In the genomic region with DNA sequence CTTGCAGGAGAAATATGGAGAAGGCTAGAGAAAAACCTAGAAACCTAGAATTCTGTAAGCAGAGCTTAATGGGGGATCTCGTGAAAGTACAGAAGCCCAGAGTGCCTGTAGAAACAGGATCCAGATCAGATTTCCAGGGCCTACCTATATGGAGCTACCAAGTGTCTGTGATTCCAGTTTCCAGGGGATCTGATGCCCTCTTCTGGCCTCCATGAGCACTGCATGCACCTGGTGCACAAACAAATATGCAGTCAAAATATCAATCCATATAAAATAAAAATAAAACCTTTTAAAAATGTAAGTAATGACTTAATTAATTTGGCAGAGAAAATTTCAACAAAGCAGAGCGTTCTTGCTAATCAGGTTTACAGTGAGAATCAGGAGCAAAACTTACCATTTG, we compare ENCODE assay signal across 11 mouse cellular contexts. TPM values are rescaled to one million over a fixed set of nuclear protein-coding genes. Genes with fewer than 3 reads are reported as not detected.
A peak's percentile ranks its signal among the peaks of the same experiment; 100 is the strongest.
DNase-seq lines count a peak whose midpoint lies in the region; ATAC-seq and TF ChIP-seq lines count a peak whose summit lies in the region.
"Had no signal": no experiment of that assay in that cellular context is flagged by ENCODE, and none has a peak within 500 bp of the region (broad histone marks: within the 10 kb centered on the region; RNA-seq: fewer than 3 reads in every experiment).

No protein-coding gene starts in this region.

- DNase-seq in hindbrain, embryonic 10.5 days (ENCODE audit: low spot score) = peak; percentile 29
- DNase-seq in midbrain, postnatal 0 days (ENCODE audit: low spot score) = peak; percentile 51
- peak; percentile 73 for DNase-seq in ZHBTc4 (ENCODE audit: low read depth, low spot score)
- no peak for DNase-seq in ovary, postnatal 14 days (ENCODE audit: low spot score)
- DNase-seq in spleen, adult 12 weeks (ENCODE audit: low spot score) = no peak
- DNase-seq: adrenal gland, adult 2 months had no signal

- H3K9ac ChIP-seq in hindbrain, embryonic 16.5 days (ENCODE audit: low read depth, low read length) = no peak overlapping the region
- no peak overlapping the region for H3K9ac ChIP-seq in midbrain, postnatal 0 days (replicated peaks; ENCODE audit: low read length, poor library complexity, severe bottlenecking)
- H3K9ac ChIP-seq in midbrain, embryonic 15.5 days = no peak overlapping the region
- H3K9ac ChIP-seq: forebrain, embryonic 12.5 days; lung, embryonic 15.5 days had no signal

- no peaks in the 10 kb centered on the region for H3K27me3 ChIP-seq in hindbrain, embryonic 10.5 days (ENCODE audit: insufficient read depth, poor library complexity, severe bottlenecking)
- H3K27me3 ChIP-seq in hindbrain, embryonic 16.5 days (replicated peaks; ENCODE audit: control insufficient read depth, insufficient read depth, low read length) = no peaks in the 10 kb centered on the region
- H3K27me3 ChIP-seq in midbrain, postnatal 0 days (ENCODE audit: insufficient read depth, low read length) = no peaks in the 10 kb centered on the region
- no peaks in the 10 kb centered on the region for H3K27me3 ChIP-seq in midbrain, embryonic 15.5 days (replicated peaks)
- H3K27me3 ChIP-seq: forebrain, embryonic 12.5 days; lung, embryonic 15.5 days had no signal

- no peak overlapping the region for H3K4me2 ChIP-seq in hindbrain, embryonic 16.5 days (ENCODE audit: low read length)
- no peak overlapping the region for H3K4me2 ChIP-seq in midbrain, postnatal 0 days (ENCODE audit: low read depth, low read length, poor library complexity, severe bottlenecking)
- no peak overlapping the region for H3K4me2 ChIP-seq in midbrain, embryonic 15.5 days
- H3K4me2 ChIP-seq: forebrain, embryonic 12.5 days; lung, embryonic 15.5 days had no signal

- 55% methylated on average over 2 of the region's 2 CpGs for WGBS in hindbrain, embryonic 10.5 days
- 61% methylated on average over 2 of the region's 2 CpGs for WGBS in hindbrain, embryonic 16.5 days
- WGBS in midbrain, postnatal 0 days = 58% methylated on average over 2 of the region's 2 CpGs
- 66% methylated on average over 2 of the region's 2 CpGs for WGBS in midbrain, embryonic 15.5 days

- ATAC-seq in hindbrain, embryonic 16.5 days = no peak
- no peak for ATAC-seq in midbrain, postnatal 0 days (ENCODE audit: low FRiP score)
- ATAC-seq in midbrain, embryonic 15.5 days (replicated peaks) = no peak
- peak; percentile 42; the same call in 1 of the 2 replicates for ATAC-seq in megakaryocyte progenitor cell, adult 5-6 weeks (replicated peaks; ENCODE audit: poor library complexity)

- no peak overlapping the region for H3K4me3 ChIP-seq in hindbrain, embryonic 10.5 days
- no peak overlapping the region for H3K4me3 ChIP-seq in hindbrain, embryonic 16.5 days (ENCODE audit: low read length)
- H3K4me3 ChIP-seq in midbrain, postnatal 0 days (ENCODE audit: low read depth, low read length) = no peak overlapping the region
- no peak overlapping the region for H3K4me3 ChIP-seq in midbrain, embryonic 15.5 days
- H3K4me3 ChIP-seq: forebrain, embryonic 12.5 days; lung, embryonic 15.5 days had no signal

- no peaks in the 10 kb centered on the region for H3K9me3 ChIP-seq in hindbrain, embryonic 10.5 days
- no peaks in the 10 kb centered on the region for H3K9me3 ChIP-seq in hindbrain, embryonic 16.5 days (ENCODE audit: control insufficient read depth, low read length)
- H3K9me3 ChIP-seq in midbrain, postnatal 0 days (ENCODE audit: low read length) = no peaks in the 10 kb centered on the region
- no peaks in the 10 kb centered on the region for H3K9me3 ChIP-seq in midbrain, embryonic 15.5 days
- H3K9me3 ChIP-seq: forebrain, embryonic 12.5 days; lung, embryonic 15.5 days had no signal

- TF ChIP-seq CTCF in midbrain, postnatal 0 days (IDR thresholded peaks at IDR 0.05) = peak; percentile 75

- no peak overlapping the region for H3K27ac ChIP-seq in hindbrain, embryonic 10.5 days
- H3K27ac ChIP-seq in hindbrain, embryonic 16.5 days (ENCODE audit: low read depth, low read length) = no peak overlapping the region
- H3K27ac ChIP-seq in midbrain, postnatal 0 days (ENCODE audit: low read depth, low read length) = no peak overlapping the region
- H3K27ac ChIP-seq in midbrain, embryonic 15.5 days = no peak overlapping the region
- H3K27ac ChIP-seq: forebrain, embryonic 12.5 days; lung, embryonic 15.5 days had no signal

- H3K4me1 ChIP-seq in hindbrain, embryonic 10.5 days (replicated peaks) = no peaks in the 10 kb centered on the region
- H3K4me1 ChIP-seq in hindbrain, embryonic 16.5 days (ENCODE audit: control insufficient read depth, insufficient read depth, low read depth, low read length) = no peaks in the 10 kb centered on the region
- no peaks in the 10 kb centered on the region for H3K4me1 ChIP-seq in midbrain, postnatal 0 days (ENCODE audit: insufficient read depth, low read length)
- no peaks in the 10 kb centered on the region for H3K4me1 ChIP-seq in midbrain, embryonic 15.5 days
- H3K4me1 ChIP-seq: forebrain, embryonic 12.5 days; lung, embryonic 15.5 days had no signal

- H3K36me3 ChIP-seq in hindbrain, embryonic 10.5 days = no peaks in the 10 kb centered on the region
- H3K36me3 ChIP-seq in hindbrain, embryonic 16.5 days (ENCODE audit: control insufficient read depth, insufficient read depth, low read length) = no peaks in the 10 kb centered on the region
- no peaks in the 10 kb centered on the region for H3K36me3 ChIP-seq in midbrain, postnatal 0 days (ENCODE audit: insufficient read depth, low read length)
- H3K36me3 ChIP-seq in midbrain, embryonic 15.5 days (replicated peaks) = no peaks in the 10 kb centered on the region
- H3K36me3 ChIP-seq: forebrain, embryonic 12.5 days; lung, embryonic 15.5 days had no signal

RNA-seq across cellular contexts. Expression of a gene that starts 1.9 kb away (rescaled TPM):
- polyA plus RNA-seq in hindbrain, embryonic 10.5 days (2016; fragmentation: Nextera tagmentation; extraction: Ambion mirVana) = not detected in 2 replicates
- not detected in 2 replicates for polyA plus RNA-seq in hindbrain, embryonic 16.5 days (2015; fragmentation: Nextera tagmentation; extraction: Ambion mirVana)
- not detected in 2 replicates for total RNA-seq in midbrain, postnatal 0 days (2014; rRNA removed)
- polyA plus RNA-seq in midbrain, postnatal 0 days (2015; fragmentation: Nextera tagmentation; extraction: Ambion mirVana) = 0.25 and 0.82 TPM in 2 replicates
- polyA plus RNA-seq in midbrain, embryonic 15.5 days (2015; fragmentation: Nextera tagmentation; extraction: Ambion mirVana) = 0.27 TPM in 1 of 2 replicates, not detected in the other
- not detected in 2 replicates for total RNA-seq in megakaryocyte progenitor cell, adult 5-6 weeks (2015)
- total RNA-seq in megakaryocyte progenitor cell, adult 5-6 weeks (2017) = not detected in 2 replicates
- total RNA-seq: adrenal gland, adult 2 months had no signal
- polyA plus RNA-seq: adrenal gland, adult 2 months; forebrain, embryonic 12.5 days; lung, embryonic 15.5 days had no signal

RNA-seq across cellular contexts. Expression of a gene that starts 7.7 kb away (rescaled TPM):
- 17.8 and 18.3 TPM in 2 replicates for polyA plus RNA-seq in hindbrain, embryonic 10.5 days (2016; fragmentation: Nextera tagmentation; extraction: Ambion mirVana)
- 12.0 and 16.2 TPM in 2 replicates for polyA plus RNA-seq in hindbrain, embryonic 16.5 days (2015; fragmentation: Nextera tagmentation; extraction: Ambion mirVana)
- 31.3 and 37.5 TPM in 2 replicates for total RNA-seq in midbrain, postnatal 0 days (2014; rRNA removed)
- polyA plus RNA-seq in midbrain, postnatal 0 days (2015; fragmentation: Nextera tagmentation; extraction: Ambion mirVana) = 17.5 and 17.9 TPM in 2 replicates
- polyA plus RNA-seq in midbrain, embryonic 15.5 days (2015; fragmentation: Nextera tagmentation; extraction: Ambion mirVana) = 16.8 and 17.0 TPM in 2 replicates
- total RNA-seq in megakaryocyte progenitor cell, adult 5-6 weeks (2015) = 19.8 and 20.1 TPM in 2 replicates
- total RNA-seq in megakaryocyte progenitor cell, adult 5-6 weeks (2017) = 43.7 and 52.9 TPM in 2 replicates

RNA-seq across cellular contexts. Expression of a gene that starts 23.5 kb away (rescaled TPM):
- 0.29 and 0.81 TPM in 2 replicates for polyA plus RNA-seq in hindbrain, embryonic 10.5 days (2016; fragmentation: Nextera tagmentation; extraction: Ambion mirVana)
- 1.2 TPM in 2 replicates for polyA plus RNA-seq in hindbrain, embryonic 16.5 days (2015; fragmentation: Nextera tagmentation; extraction: Ambion mirVana)
- 1.1 and 1.5 TPM in 2 replicates for total RNA-seq in midbrain, postnatal 0 days (2014; rRNA removed)
- 0.94 and 0.96 TPM in 2 replicates for polyA plus RNA-seq in midbrain, postnatal 0 days (2015; fragmentation: Nextera tagmentation; extraction: Ambion mirVana)
- polyA plus RNA-seq in midbrain, embryonic 15.5 days (2015; fragmentation: Nextera tagmentation; extraction: Ambion mirVana) = 0.52 and 0.96 TPM in 2 replicates
- not detected in 2 replicates for total RNA-seq in megakaryocyte progenitor cell, adult 5-6 weeks (2015)
- not detected in 2 replicates for total RNA-seq in megakaryocyte progenitor cell, adult 5-6 weeks (2017)
- polyA plus RNA-seq: adrenal gland, adult 2 months had no signal

RNA-seq across cellular contexts. Expression of a gene that starts 44.2 kb away (rescaled TPM):
- 13.8 and 15.4 TPM in 2 replicates for polyA plus RNA-seq in hindbrain, embryonic 10.5 days (2016; fragmentation: Nextera tagmentation; extraction: Ambion mirVana)
- 22.8 and 27.5 TPM in 2 replicates for polyA plus RNA-seq in hindbrain, embryonic 16.5 days (2015; fragmentation: Nextera tagmentation; extraction: Ambion mirVana)
- 17.0 and 20.4 TPM in 2 replicates for total RNA-seq in midbrain, postnatal 0 days (2014; rRNA removed)
- 22.2 and 26.7 TPM in 2 replicates for polyA plus RNA-seq in midbrain, postnatal 0 days (2015; fragmentation: Nextera tagmentation; extraction: Ambion mirVana)
- 21.8 and 24.7 TPM in 2 replicates for polyA plus RNA-seq in midbrain, embryonic 15.5 days (2015; fragmentation: Nextera tagmentation; extraction: Ambion mirVana)
- total RNA-seq in megakaryocyte progenitor cell, adult 5-6 weeks (2015) = 0.05 TPM in 1 of 2 replicates, not detected in the other
- total RNA-seq in megakaryocyte progenitor cell, adult 5-6 weeks (2017) = not detected in 2 replicates

Comparison
In these comparisons a context has a peak if more than half of its experiments do, and no peak if none do; other contexts are left out.
1. DNase-seq: peak in hindbrain, embryonic 10.5 days (single experiment), midbrain, postnatal 0 days (single experiment) and ZHBTc4 (single experiment); none in ovary, postnatal 14 days (single experiment) and spleen, adult 12 weeks (single experiment).